Mouse (Mus musculus): ENCODE data around the gene Naa30.
A peak's percentile ranks its signal among the peaks of the same experiment; 100 is the strongest.

Naa30 gene

DNA sequence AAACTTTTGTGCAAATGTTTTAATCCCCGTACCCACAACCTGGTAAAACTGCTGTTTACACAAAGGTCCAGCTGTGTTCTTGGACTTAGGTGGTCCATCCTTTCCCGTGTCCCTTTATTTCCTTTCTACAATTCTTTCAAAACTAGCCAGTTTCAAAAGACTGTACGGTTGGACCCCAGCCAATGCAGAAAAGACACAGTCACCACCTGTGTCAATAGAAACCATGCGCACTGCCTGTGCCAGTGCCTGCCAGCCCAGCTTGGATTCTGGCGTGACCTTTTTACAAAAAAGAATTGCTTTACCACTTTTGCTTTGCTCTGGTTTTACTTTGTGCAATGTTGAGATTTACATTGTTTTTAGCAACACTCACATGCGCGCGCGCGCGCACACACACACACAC, 55.0 kb downstream of the Naa30 start:
- no peak for DNase-seq (ENCODE audit: low spot score)

- DNase-seq (ENCODE audit: low spot score) = no peak
Measured at GRCm38 (mm10) chr14:49231845-49232244, 59.8 kb downstream of the Naa30 start.

DNA sequence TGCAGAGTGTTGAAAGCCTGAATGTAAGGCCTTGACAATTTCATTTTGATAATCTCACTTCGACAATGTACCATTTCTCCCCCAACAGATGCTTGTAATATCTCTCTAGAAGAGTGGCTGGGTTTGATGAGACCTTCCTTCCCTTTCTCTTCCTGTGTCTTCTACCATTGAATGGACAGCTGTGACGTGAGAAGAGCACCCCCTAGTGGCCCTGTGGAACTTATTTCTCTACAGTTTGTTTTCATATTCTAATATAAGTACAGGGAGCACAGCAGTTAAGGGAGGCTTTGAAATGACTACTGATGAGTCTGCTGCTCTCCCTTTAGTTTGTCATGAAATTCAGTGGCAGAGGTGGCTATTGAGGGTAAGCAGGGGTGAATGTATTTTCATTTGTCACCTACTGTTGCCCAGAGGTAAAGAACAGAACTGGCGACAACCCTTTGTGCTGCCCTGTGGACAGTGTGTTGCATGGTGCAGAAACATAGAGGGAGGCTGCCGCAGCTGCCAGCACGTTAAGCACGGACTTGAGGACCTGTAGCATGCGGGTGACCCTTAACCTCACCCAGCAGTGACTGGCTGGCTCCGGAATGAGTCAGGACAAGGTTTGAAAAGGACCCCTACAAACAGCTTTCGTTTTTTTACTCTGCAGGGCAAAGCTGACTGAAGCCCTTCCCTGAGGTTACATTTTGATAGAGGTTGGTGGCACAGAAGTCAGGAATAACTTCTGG, 62.9 kb downstream of the Naa30 start:
- DNase-seq (ENCODE audit: low spot score) = peak; percentile 51

GRCm38 (mm10) chr14:49238206-49238605, 66.2 kb downstream of the Naa30 start:
- peak; percentile 3 for DNase-seq (ENCODE audit: low spot score)

All from c-Kit-positive CD71-positive TER-119-positive erythroid progenitor cells, embryonic 14.5 days (primary cell).